Mouse (Mus musculus): ENCODE data around the gene H2-Ob.

- TF ChIP-seq POLR2A (IDR thresholded peaks at IDR 0.05; ENCODE audit: borderline replicate concordance, control insufficient read depth, low read depth, low read length) (no peak), CTCF (IDR thresholded peaks at IDR 0.05; ENCODE audit: control insufficient read depth, insufficient read depth, low read length) (no peak)
Measured at GRCm38 (mm10) chr17:34256501-34256900, 17.8 kb downstream of the H2-Ob start.

Data from bone marrow, adult 2 months (tissue).